Mouse (Mus musculus) retina, postnatal 7 days (tissue): ENCODE data around the gene Chst5.
"Not testable (repeated sequence)": the region's sequence is repeated elsewhere in the genome, so short reads cannot be mapped to it uniquely, and the experiment has no call there.

Experiments used
- DNase-seq: peaks from one replicate; pipeline ENCODE4 v3.0.0-alpha.2; 2012; ENCODE audit warnings: low read depth, low spot score

Chst5 gene

DNA sequence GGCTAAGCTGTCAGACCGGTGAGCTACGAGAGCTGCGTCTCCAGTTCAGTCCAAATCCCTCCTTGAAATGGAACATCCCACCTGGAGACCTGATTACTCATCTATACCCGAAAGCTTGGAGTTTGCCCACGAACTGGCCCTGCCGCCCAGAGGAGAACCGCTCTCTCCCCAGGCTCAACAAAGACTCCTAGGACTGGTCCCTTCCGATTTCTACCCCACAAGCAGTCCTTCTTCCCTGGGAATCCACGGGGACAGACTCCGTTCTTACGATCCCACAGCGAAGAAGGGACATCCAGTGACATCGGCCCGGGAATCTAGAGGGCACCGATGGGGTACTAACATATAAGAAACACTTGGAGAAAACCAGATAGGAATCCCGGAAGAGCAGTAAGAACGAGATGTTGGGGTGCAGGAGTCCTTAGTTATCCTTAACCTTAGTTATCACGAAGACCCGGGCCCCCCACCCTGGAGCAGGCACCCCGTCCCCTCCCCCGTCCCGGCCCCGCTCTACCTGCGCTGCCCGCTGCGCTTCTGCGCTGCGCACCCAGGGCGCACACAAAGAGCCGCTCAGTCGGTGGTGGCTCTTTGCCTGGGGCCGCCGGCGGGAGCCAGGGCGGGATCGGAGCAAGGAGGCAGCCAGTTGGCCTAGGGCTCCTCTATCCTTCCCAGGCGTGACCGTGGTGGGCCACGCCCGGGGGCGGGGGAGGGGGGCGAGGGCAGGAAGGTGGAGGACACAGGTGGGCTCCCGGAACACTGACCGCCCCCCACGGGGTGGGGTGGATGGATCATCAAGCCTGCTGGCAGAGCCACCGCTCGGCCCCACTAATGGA is at the start of gene Chst5:
TSS of gene Chst5 (minus strand) at position 827 of the 830 bp plus-strand sequence.
- DNase-seq = no peak

DNA sequence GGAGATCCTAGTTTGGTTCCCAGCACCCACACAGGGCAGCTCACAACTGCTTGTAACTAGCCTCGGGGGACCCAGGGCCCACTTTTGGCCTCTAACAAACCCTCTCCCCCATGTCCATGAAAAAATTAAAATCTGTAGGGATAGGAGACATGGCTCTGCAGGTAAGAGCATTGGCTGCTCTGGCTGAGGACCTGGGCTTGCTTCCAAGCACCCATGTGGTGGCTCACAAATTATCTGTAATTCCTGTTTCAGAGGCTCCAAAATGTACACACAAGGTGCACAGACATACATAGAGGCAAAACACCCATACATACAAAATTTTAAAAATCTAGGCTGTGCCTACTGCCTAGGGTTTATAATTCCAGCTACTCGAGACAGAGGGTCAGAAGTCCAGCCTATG is 47.0 kb upstream of the Chst5 start:
- no peak for DNase-seq

DNA sequence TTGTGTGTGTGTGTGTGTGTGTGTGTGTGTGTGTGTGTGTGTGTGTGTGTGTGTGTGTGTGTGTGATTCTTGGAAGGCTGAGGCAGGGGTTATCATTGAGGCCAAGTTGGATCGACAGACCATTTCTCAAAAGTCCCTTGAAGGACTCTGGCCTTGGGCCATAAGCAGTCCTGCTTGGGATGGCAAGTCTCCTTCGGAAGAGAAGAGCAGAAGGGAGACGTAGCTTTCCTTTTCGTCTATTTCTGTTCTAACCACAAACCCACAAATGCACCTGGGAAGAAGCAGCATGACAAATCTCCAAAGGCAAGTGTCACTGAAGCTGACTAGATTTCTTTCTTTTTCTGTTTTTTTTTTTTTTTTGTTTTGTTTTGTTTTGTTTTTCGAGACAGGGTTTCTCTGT is 45.6 kb upstream of the Chst5 start:
- DNase-seq = no peak

DNA sequence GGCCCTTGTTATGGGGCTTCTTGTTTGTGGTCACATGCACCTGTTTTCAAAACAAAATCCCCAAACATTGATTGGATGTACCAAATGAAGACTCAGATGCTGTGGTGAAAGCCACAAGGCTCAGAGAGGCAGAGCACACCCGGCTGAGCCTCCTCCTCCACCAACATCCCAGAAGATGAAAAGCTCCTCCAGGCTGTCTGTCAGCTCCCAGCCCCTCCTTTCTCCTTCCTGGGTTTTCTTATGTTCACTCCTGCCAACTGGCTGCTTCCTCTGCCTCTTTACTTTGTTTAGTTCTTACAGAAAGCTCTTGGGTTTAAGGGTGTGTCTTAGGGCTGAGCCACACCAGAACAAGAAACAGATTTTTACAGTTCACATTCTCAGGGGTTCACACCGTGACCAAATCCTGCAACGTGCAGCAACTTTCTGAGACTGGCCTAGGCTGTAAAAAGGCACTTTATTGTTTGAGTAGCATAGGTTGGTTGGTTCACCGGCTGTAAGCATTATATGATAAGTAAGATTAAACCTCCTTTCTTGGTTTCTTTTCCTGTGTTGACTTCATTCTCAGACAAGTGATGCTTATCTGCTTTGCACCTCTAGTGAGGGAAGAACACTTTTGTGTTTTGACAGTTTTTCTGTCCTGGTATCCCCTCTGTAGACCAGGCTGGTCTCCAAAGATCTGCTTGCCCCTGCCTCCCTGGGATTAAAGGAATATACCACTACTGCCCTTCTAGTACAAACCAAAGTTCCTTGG is 44.8 kb upstream of the Chst5 start:
- DNase-seq = no peak

DNA sequence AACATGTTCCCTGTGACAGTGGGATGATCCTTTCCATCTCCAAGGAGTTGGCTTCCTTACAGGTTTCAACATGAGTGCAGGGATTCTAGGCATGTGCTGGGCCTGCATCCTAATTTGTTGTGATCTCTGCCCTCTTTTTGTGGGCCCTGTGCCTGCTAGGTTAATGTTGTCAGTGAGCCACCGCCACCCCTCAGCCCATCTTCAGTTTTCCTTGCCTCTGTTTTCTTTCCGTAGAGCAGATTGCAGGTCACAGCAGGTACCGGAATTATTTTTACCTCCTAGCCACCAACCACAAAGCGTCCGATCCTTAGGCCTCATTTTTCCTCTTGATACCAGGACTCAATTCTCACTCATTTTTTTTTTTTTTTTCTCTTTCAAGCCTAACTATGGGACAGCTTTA is 41.7 kb upstream of the Chst5 start:
- DNase-seq = no peak

DNA sequence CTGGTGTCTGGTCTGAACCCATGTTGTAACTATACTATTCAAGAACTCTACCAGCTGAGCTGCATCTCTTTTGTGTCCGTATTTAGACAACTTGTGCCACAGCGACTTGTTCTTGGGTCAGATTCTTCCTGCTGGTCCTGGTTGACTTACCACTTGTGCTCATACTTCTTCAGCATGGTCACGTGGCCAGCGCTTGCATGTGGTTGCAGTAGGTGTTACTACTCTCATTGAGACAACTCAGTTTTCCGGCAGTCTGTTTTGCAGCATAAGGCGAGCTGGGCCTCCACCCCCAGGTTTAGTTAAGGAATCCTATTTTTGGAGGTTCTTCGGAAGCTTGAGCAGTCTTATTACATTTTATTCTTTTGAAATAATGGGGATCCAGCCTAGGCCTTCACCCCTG is 41.1 kb upstream of the Chst5 start:
- no peak for DNase-seq

DNA sequence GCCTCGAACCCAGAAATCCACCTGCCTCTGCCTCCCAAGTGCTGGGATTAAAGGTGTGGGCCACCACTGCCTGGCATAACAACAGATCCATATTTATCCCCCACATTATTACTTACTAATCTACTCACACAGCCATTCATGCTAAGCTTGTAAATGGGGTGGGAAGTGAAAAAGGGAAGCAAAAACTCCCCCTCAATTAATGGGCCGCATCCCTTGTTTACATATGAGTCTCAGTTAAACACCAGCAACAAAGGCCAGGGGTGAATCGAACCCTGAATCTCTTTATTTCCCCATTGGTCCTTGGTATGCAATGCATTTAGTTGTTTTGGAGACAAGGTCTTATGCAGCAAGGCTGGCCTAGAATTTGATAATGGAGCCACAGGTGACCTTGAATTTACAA is 40.6 kb upstream of the Chst5 start:
- no peak for DNase-seq

DNA sequence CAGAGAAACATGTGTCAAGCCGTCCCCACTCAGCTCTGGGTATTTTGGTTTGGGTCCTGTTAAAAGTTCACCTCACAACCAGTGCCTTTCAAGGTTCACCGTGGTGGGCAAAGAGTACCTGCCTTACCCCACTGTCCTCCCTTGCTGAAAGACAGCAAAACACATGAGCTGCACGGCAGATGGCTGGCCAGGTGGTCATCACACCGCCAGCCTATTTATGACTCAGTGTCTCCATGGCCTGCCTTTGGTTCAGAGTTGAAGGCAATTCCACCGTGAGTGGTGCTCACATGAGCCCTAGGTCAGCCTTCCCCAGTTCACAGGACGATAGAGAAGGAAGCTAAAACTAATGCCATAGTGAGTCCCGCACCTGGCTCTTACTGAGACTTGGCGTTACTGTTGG is 37.7 kb upstream of the Chst5 start:
- DNase-seq = no peak

DNA sequence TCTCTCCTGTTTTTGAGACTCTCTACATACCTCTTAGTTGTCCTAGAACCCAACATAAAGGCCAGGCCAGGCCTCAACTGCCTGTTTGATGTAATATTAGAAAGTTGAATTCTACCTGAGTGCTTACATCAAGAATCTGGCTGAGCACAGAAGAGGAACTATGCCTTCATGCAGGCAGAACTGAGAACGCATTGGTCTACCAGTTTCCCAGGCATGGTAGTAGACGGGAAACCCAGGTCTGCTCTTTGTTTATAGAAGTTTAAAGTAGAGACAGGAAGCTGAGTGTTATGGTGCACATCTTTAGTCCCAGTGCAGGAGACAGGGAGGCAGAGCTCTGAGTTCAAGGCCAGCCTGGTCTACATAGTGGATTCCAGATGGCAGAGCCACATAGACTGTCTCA is 36.9 kb upstream of the Chst5 start:
- DNase-seq = no peak

DNA sequence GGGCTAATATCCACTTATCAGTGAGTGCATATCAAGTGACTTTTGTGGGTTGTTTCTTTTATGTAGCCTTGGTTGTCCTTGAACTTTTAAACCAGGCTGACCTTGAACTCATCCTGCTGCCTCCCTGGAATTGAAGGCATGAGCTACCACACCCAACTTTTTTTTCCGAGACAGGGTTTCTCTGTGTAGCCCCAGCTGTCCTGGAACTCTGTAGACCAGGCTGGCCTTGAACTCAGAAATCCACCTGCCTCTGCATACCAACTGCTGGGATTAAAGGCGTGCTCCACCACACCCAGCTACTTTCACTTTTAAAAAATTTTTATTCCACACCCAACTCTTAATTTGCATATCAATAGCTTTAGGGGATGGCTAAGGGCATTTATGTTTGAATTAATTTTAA is 33.3 kb upstream of the Chst5 start:
- DNase-seq = no peak

DNA sequence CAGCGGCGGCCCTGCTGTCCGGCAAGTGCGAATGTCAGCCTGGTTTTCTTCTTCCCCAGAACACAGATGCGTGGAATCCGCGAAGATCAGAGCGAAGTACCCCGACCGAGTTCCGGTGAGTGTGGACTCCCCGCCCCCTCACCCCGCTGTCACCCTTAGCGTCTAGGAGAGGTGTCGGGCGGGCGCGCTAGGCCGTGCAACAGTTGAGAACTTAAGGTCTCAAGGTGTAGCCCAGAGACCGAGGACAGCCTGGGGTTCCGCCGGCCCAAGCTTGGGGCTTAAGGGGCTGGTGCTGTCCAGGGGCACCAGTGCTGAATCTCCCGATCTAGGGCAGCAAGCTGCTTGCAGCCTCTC is 30.8 kb upstream of the Chst5 start:
- no peak for DNase-seq

DNA sequence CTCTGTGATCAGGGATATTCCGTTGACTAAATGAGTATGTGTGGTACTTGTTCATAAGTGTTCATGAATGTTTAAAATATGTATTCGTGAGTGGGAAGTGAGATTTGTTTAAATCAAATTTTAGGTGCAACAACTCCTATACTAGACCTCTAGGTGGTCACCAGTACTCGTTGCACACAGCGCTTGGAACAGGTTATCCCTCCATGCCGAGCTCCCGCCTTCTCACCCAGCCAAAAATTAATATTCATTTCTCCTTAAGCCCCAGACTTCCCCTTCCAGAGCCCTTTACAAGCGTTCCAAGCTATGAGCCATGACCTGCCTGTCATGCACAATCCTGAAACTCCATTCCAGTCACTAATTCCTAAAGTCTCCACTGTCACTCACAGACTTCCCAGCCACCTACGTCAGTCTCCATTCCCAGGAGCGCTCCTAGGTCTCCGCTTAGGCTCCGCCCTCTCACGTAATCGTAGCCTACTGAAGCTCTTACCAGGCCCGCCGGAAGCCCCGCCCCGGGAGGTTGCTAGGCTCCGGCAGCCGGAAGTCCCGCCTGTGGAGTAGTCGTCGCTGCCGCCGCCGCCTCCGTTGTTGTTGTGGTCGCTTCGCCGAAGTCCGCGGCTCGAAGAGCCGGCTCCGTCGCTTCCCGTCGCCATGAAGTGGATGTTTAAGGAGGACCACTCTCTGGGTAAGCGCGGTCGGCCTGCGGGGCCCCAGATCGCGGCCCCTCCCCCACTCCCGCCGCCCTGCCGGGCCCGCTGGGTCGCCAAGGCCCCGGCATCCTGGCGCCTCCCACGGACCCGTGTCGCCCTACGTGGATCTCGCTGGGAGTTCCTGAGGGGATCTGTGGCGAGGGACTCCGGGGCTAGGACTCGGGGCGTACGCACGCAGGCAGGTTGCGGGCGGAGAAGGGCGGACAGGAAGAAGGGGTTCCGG is 30.2 kb upstream of the Chst5 start, which contains the start of gene Gabarapl2:
TSS of gene Gabarapl2 (plus strand) at position 533 of the 930 bp plus-strand sequence.
- DNase-seq = peak; percentile 96

DNA sequence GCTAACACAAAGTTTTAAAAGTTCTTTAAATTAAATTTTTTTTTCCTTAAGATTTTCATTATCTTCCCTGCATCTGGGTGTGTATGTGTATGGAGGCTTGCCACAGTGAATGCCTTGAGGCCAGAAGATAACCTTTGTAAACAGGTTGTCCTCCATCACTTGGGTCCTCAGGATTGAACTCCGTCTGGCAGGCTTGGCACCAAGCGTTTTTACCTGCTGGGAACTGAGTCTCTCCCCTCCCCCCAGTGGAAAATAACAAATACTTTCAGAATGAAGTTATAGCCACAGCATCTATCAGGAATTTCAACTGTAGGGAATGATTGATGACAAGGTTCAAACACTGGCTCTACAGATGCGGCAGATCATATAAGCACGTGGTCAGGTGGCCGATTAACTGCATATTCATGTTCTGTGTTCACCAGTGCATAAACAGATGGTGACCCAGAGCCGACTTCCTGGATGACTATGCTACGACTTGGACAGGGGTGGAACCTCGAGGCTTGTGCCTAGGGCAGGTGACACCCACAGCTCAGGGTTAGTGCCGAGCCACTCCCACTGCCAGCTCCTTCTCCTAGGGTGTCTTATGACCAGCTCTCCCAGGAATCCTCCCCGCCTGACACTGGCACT is 29.4 kb upstream of the Chst5 start:
- no peak for DNase-seq

DNA sequence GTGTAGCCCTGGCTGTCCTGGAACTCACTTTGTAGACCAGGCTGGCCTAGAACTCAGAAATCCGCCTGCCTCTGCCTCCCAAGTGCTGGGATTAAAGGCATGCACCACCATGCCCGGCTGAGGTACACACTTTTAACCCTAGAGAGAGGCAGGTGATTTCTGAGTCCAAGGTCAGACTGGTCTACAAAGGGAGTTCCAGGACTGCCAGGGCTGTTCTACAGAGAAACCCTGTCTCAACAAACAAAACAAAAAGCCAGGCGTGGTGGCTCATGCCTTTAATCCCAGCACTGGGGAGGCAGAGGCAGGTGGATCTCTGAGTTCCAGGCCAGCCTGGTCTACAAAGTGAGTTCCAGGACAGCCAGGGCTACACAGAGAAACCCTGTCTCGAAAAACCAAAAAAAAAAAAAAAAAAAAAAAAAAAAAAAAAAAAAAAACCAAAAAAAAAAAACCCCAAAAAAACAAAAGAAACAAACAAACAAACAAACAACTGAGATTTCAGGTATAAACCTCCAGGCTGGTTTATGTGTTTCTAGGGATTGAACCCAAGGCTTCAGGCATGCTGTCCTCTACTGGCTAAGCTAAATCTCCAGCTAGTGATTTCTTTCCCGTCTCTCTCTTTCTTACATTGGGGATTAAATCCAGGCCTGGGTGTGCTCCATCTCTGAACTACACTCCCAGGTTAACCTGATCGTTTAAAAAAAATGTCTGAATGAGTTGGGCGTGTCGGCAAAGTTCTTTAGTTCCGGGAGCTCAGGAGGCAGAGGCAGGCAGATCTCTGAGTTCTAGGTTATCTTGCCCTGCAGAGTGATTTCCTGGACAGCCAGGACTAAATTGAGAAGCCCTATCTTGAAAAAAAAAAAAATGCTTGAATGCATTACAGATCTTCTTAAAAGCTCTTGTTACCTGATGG is 28.1 kb upstream of the Chst5 start:
- not testable (repeated sequence) for DNase-seq

DNA sequence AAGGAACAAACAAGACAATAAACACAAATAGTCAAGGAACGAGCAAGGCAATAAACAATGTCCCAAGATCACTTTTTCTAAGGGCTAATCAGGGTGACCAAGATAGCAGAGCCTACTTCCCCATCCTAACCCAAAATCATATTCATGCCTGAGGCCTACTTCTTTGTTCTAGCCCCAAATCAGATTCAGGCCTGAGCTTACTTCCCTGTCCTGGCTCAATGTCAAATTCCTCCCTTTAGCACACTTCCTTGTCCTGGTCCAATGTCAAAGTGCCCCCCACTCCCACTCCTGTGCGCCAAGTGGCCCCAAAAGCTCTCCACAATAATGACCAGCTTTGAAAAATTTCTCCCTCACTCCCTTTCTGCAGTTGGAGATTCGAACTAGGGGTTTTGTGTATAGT is 26.9 kb upstream of the Chst5 start:
- DNase-seq = no peak

DNA sequence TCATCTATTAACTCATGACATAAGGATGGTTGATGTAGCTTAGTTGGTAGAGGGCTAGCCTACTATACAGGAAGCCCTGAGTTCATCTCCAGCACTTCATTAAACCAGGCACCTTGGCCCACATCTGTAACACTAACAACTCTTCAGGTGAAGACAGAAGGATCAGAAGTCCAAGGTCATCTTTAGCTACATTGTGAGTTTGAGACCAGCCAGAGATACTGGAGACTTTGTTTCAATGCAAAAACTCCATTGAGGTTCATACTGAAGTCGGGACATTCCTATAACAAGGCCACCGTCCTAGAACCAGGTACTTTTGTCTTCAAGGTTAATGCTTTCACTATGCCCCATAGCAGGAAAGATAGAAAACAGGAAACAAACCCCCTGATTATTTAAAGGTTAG is 24.0 kb upstream of the Chst5 start:
- DNase-seq = no peak

DNA sequence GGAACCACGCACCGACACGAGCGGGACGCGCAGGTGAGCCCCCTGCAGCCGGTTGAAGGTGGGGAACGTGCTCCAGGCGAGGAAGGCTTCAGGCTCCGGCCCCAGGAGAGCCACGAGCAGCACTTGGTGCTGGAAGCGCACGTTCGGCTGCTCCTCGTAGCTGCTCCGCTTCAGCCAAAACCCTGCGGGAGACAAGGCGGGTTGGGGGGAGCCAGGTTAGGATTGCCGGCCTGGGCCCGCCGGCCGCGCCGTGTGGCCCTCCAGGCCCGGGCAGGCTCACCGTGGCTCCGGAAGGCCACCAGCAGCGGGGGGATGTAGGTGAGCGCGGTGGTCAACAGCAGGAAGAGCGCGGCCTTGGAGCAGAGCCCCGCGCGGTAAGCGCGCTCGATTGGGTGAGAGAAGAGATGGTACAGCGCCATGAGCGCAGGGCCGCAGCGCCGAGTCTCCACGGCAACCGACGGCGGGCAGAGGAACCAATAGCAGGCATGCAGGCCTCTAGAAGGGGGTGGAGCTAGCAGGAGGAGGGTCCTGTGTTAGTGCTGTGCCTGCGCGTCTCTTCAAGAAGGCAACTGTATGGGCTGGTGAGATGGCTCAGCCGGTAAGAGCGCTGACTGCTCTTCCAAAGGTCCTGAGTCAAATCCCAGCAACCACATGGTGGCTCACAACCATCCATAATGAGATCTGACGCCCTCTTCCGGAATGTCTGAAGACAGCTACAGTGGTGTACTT is 23.3 kb upstream of the Chst5 start, which contains the start of gene Tmem231:
TSS of gene Tmem231 (minus strand) at position 534 of the 729 bp plus-strand sequence.
- DNase-seq = peak; percentile 80

DNA sequence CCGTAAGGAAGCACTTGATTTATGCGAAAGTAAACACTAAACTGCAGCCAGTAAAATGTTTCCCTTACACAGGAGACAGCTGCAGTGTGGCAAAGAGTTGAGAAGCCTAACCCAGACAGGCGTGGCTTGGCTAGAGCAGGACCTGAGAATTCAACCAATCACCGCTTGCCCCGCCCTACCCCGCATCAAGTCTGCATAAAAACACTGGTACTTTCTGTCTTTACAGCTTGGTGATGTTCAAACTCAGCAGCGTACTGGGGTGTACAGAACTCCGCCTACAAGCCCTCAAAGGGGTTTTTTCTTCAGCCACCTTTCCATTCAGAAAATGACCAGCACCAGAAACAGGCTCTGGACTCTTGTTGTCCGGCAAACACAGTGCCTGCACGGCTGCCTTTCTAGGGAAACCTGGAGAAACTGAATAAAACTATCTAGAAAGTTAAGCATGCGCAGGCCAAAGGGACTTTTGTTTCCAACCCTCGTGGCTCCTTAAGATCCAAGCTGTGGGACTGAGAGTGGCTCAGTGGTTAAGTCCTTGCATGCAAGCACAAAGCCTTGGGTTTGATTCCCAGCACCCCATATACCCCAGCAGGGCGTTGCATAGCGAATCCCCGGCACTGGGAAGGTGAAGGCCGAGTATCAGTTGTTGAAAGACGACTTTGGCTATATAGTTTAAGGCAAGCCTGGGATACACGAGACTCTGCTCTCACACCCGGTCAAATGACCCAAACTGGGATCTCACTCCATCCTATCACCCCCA is 22.5 kb upstream of the Chst5 start:
- DNase-seq = no peak

DNA sequence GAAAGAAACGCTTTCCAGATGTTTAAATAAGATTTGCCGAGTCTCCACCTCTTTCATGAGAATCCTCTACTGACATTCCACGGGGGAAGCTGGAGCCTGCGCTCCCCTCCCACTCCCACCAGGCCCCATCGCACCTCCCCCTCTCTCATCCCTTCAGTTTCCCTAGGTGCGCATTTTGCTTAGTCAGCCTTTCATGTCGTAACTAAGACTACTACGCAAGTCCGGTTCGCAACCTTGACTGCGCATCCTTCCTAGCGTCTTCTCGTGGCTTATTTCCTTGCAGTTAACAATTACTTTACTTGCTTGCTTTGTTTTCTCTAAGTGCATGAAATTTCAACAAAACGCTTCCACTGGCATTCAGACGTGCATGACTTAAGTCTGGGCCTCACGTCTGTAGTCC is 21.5 kb upstream of the Chst5 start:
- no peak for DNase-seq
